Mouse (Mus musculus) intestine, postnatal 0 days (tissue): ENCODE data around the gene Cd38. TPM values are rescaled to one million over a fixed set of nuclear protein-coding genes. Genes with fewer than 3 reads are reported as not detected.
"Not testable (repeated sequence)": the region's sequence is repeated elsewhere in the genome, so short reads cannot be mapped to it uniquely, and the experiment has no call there.

ENCODE experiments used
- ATAC-seq: fragments of 200-750 bp; cut with Nextera tagmentation; 2 replicates; pipeline ENCODE4 v1.8.0; 2017; ENCODE audit warnings: mild to moderate bottlenecking, moderate TSS enrichment, moderate library complexity
- H3K27ac ChIP-seq: fragments of 300-500 bp; sonication (generic); 2 replicates; pipeline ENCODE4 v1.5.1; 2014; ENCODE audit warnings: mild to moderate bottlenecking, low read depth, low read length, moderate library complexity
- H3K27me3 ChIP-seq: fragments of 300-500 bp; sonication (generic); replicated peaks from 2 replicates; pipeline ENCODE4 v1.6.1; 2014; ENCODE audit warnings: low read length, mixed read lengths; ENCODE audit not compliant: control insufficient read depth, insufficient read depth
- H3K36me3 ChIP-seq: fragments of 300-500 bp; sonication (generic); 2 replicates; pipeline ENCODE4 v1.6.1; 2014; ENCODE audit warnings: mild to moderate bottlenecking, moderate library complexity; ENCODE audit not compliant: control insufficient read depth, insufficient read depth
- H3K4me1 ChIP-seq: fragments of 300-500 bp; sonication (generic); replicated peaks from 2 replicates; pipeline ENCODE4 v1.6.1; 2014; ENCODE audit warnings: antibody characterized with exemption, low read length, mixed read lengths; ENCODE audit not compliant: control insufficient read depth, insufficient read depth
- H3K4me2 ChIP-seq: fragments of 300-500 bp; sonication (generic); replicated peaks from 2 replicates; pipeline ENCODE4 v1.6.1; 2014; ENCODE audit warnings: low read depth, mild to moderate bottlenecking, moderate library complexity
- H3K4me3 ChIP-seq: fragments of 300-500 bp; sonication (generic); 2 replicates; pipeline ENCODE4 v1.5.1; 2014; ENCODE audit warnings: low read depth, low read length
- H3K9ac ChIP-seq: fragments of 300-500 bp; sonication (generic); 2 replicates; pipeline ENCODE4 v1.6.1; 2014; ENCODE audit warnings: mild to moderate bottlenecking, low read depth, low read length
- H3K9me3 ChIP-seq: fragments of 300-500 bp; sonication (generic); 2 replicates; pipeline ENCODE4 v1.6.1; 2016; ENCODE audit warnings: mixed run types; ENCODE audit not compliant: control insufficient read depth
- CTCF ChIP-seq: sonication (generic); IDR thresholded peaks from 2 replicates; pipeline ENCODE4 v1.5.1; 2016; ENCODE audit warnings: low read depth, mild to moderate bottlenecking, control low read depth, antibody characterized with exemption, moderate library complexity
- WGBS: fragments of 180-500 bp; shearing (Covaris S2); extraction: QIAGEN DNeasy Blood & Tissue Kit; methylation state at CpG from one replicate; pipeline ENCODE4 v1.1.7; 2014; 5-methylcytosine and 5-hydroxymethylcytosine counted together
- polyA plus RNA-seq: library from polyadenylated mRNA; unstranded; fragments of >200 nt; fragmentation: Nextera tagmentation; extraction: Ambion mirVana; gene quantifications from 2 replicates; pipeline ENCODE4 v1.2.1, GENCODE M21; 2015

Cd38 gene
- polyA plus RNA-seq, 1 experiment from 2014 or later = 9.5 TPM

DNA sequence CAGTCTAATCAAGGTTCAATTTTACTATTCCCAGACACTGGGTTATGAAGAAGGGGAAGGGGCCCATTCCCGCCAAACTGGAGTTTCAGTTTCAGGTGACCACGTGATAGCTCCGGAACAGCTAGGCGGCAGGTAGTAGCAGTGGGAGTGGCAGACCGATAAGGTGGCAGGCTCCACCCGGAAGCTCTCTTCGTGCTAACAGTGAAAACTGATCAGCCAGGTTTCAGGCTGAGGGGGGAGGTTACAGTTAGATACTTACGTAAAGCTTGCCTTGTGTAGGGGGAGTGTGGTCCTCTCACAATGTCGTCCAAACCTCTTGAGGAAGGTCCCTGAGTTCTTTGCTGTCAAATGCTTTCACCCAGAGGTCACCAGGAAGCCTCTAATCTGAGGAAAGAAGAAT, 40.9 kb downstream of the Cd38 start:
- peak overlapping the region; percentile 43; the same call in 1 of the 2 replicates for H3K4me2 ChIP-seq
- ATAC-seq = peak; percentile 91

DNA sequence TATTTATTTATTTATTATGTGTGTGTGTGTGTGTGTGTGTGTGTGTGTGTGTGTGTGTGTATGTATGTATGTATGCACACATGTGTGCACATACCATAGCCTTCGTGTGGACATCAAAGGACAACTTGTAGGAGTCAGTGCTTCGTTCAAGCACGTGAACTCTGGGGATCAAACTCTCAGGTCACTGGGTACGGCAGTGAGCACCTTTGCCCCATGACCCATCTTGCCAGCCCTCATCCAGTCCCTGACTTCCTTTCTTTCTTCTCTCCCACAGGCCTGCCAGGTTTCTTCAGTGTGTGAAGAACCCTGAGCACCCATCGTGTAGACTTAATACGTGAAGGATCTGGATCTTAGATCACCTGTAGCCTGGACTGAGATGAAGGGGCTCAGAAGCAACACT, 41.7 kb downstream of the Cd38 start:
- no peaks in the 10 kb centered on the region for H3K4me1 ChIP-seq
- no peak for ATAC-seq
- H3K4me3 ChIP-seq = no peak overlapping the region
- 92% methylated on average over 6 of the region's 6 CpGs for WGBS
- no peak overlapping the region for H3K27ac ChIP-seq
- no peak overlapping the region for H3K9ac ChIP-seq
- no peaks in the 10 kb centered on the region for H3K36me3 ChIP-seq
- TF ChIP-seq CTCF = no peak
- no peaks in the 10 kb centered on the region for H3K9me3 ChIP-seq
- no peak overlapping the region for H3K4me2 ChIP-seq
- H3K27me3 ChIP-seq = no peaks in the 10 kb centered on the region

More for the DNA sequence above, 40.9 kb downstream of the Cd38 start:
- H3K27ac ChIP-seq = peak overlapping the region; percentile 8; the same call in 1 of the 2 replicates
- no peaks in the 10 kb centered on the region for H3K27me3 ChIP-seq
- no peak for TF ChIP-seq CTCF
- H3K9me3 ChIP-seq = no peaks in the 10 kb centered on the region
- WGBS = 28% methylated on average over 9 of the region's 9 CpGs
- H3K4me3 ChIP-seq = no peak overlapping the region
- no peaks in the 10 kb centered on the region for H3K4me1 ChIP-seq
- no peak overlapping the region for H3K9ac ChIP-seq
- H3K36me3 ChIP-seq = no peaks in the 10 kb centered on the region

DNA sequence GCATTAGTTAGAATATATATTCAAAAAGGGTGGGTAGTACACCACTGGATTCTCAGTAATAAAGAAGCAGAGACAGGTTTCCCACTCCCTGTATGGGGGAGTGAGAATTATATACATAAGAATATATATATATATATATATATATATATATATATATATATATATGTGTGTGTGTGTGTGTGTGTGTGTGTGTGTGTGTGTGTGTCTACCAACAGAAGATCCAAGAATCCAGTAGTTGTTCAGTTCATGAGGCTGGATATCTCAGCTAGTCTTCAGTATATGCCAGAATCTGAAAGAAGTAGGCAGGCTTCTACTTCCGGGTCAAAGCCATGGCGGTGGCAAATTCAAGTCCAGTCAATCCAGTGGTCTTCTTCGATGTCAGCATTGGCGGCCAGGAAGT, 44.5 kb downstream of the Cd38 start, which contains the start of gene Gm7879:
TSS of gene Gm7879 (plus strand) at position 301 of the 400 bp plus-strand sequence.
- H3K4me2 ChIP-seq, H3K27me3 ChIP-seq, H3K4me1 ChIP-seq, H3K36me3 ChIP-seq, ATAC-seq, H3K27ac ChIP-seq, H3K4me3 ChIP-seq, H3K9me3 ChIP-seq, H3K9ac ChIP-seq: not testable (repeated sequence)
- WGBS = 92% methylated on average over 4 of the region's 4 CpGs

DNA sequence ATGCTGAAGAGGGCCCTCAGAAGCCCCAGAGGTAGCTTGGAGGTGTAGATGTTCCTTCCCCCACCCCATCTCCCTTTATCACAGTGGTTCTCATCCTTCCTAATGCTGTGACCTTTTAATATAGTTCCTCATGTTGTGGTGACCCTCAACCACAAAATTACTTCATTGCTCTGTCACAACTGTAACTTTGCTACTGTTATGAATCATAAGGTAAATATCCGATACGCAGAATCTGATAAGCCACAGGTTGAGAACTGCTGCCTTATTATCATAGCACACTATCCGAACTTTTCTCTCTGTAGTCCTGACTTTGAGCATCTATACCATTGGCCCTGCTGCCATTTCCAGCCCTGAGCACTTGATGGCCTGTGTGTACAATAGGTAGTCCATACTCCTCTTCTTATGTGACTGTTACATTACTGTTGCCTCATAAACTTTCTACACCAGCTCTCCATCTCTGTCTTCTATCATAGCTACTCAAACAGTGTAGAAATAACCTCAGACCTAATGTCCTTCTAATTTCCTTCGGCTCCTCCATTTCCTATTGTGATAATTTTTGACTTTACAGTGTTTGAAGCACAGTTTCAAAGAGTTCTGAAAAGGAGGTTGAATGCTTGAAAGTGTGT, 47.0 kb downstream of the Cd38 start:
- no peak for ATAC-seq
- no peaks in the 10 kb centered on the region for H3K4me1 ChIP-seq
- no peak overlapping the region for H3K4me3 ChIP-seq
- no peaks in the 10 kb centered on the region for H3K27me3 ChIP-seq
- no peaks in the 10 kb centered on the region for H3K36me3 ChIP-seq
- 79% methylated on average over 4 of the region's 4 CpGs for WGBS
- TF ChIP-seq CTCF = no peak
- H3K9me3 ChIP-seq = no peaks in the 10 kb centered on the region
- H3K27ac ChIP-seq = no peak overlapping the region
- no peak overlapping the region for H3K4me2 ChIP-seq
- H3K9ac ChIP-seq = no peak overlapping the region

DNA sequence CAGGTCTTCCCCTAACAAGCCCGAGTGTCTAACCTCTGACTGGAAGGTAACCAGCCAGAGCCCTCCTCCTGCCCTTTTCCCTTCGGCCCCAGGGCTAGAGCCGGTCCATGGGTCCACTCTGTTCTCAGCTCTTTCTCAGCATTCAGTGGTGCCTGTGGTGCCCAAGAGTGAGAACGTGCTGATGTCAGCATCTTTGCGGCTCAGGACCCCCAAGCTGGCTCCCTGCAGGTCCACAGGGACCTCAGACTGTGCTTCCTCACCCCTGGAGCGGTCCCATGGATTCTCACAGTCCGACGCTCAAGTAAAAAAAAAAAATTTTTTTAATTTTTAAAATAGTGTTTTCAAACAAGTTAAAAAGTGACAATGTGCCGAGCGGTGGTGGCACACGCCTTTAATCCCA, 53.5 kb downstream of the Cd38 start:
- WGBS = 92% methylated on average over 11 of the region's 11 CpGs
- ATAC-seq = no peak
- no peaks in the 10 kb centered on the region for H3K4me1 ChIP-seq
- no peak overlapping the region for H3K4me3 ChIP-seq
- no peak overlapping the region for H3K4me2 ChIP-seq
- H3K36me3 ChIP-seq = no peaks in the 10 kb centered on the region
- H3K9me3 ChIP-seq = no peaks in the 10 kb centered on the region
- H3K9ac ChIP-seq = no peak overlapping the region
- H3K27ac ChIP-seq = no peak overlapping the region
- TF ChIP-seq CTCF = no peak
- H3K27me3 ChIP-seq = no peaks in the 10 kb centered on the region

DNA sequence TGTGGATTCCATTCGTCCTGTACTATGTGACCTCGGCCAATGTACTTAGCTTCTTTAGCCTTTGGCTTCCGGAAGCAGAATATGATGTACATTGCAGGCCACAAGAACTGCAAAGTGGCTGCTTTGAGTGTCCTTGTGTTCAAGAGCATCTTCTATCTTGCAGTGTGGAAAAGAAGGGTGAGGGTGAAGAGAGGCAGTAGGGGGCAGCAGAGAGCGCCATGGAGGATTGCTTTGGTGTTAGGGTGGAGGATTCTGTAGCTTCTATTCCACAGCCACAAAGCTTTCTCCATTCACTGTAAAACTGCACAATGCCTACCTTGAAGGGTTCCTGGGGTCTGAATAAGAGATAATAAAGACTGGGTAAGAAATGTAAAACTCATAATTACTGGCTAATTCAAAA, 55.6 kb downstream of the Cd38 start:
- H3K36me3 ChIP-seq = no peaks in the 10 kb centered on the region
- TF ChIP-seq CTCF = peak; percentile 91
- H3K4me2 ChIP-seq = no peak overlapping the region
- H3K9me3 ChIP-seq = no peaks in the 10 kb centered on the region
- H3K9ac ChIP-seq = no peak overlapping the region
- no peak overlapping the region for H3K27ac ChIP-seq
- WGBS = 35% methylated on average over 4 of the region's 4 CpGs
- ATAC-seq = no peak
- H3K27me3 ChIP-seq = no peaks in the 10 kb centered on the region
- no peak overlapping the region for H3K4me3 ChIP-seq
- H3K4me1 ChIP-seq = no peaks in the 10 kb centered on the region

DNA sequence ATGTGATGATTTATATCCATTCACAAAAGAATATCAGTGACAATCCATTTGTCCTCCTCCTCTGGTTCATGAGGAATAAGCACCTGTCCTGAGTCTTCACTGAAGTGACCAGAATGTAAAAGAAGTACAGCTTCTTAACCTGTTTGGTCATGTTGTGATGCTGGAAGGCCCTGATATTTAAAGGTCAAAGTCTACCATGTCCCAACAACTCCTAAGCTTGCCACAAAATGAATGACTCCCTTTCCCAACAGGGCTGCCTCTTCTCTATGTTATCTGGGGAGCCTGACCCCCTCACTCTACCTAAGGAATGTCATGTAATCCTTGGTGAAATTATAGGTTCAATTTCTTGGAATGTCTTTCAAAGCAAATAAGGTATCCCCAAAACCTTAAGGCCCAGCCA, 59.4 kb downstream of the Cd38 start:
- no peak overlapping the region for H3K9ac ChIP-seq
- no peak for TF ChIP-seq CTCF
- ATAC-seq = no peak

More for the DNA sequence above, 59.4 kb downstream of the Cd38 start:
- Histone ChIP-seq H3K27ac (no peak overlapping the region), H3K4me1 (no peaks in the 10 kb centered on the region), H3K4me3 (no peak overlapping the region), H3K27me3 (no peaks in the 10 kb centered on the region), H3K36me3 (no peaks in the 10 kb centered on the region), H3K9me3 (no peaks in the 10 kb centered on the region), H3K4me2 (no peak overlapping the region)
